Mouse (Mus musculus) testis, adult 2 months (tissue): ENCODE measurements around the gene Ccdc113.

ENCODE experiments used
- CTCF ChIP-seq: fragments of 200-500 bp; IDR thresholded peaks from 2 replicates; pipeline ENCODE4 v1.5.1; 2012; ENCODE audit warnings: low read depth, mild to moderate bottlenecking, inconsistent platforms, low read length, moderate library complexity; ENCODE audit not compliant: control insufficient read depth, insufficient read depth, insufficient replicate concordance
- POLR2A ChIP-seq: fragments of 200-500 bp; IDR thresholded peaks from 2 replicates; pipeline ENCODE4 v1.6.1; 2012; ENCODE audit warnings: low read depth, mild to moderate bottlenecking, inconsistent platforms, low read length, moderate library complexity; ENCODE audit not compliant: control insufficient read depth

- TF ChIP-seq CTCF: no peak
- no peak for TF ChIP-seq POLR2A
Measured at GRCm38 (mm10) chr8:95542191-95542590, 8.3 kb downstream of the Ccdc113 start.
